Mouse (Mus musculus) midbrain, embryonic 11.5 days (tissue): ENCODE results near the gene Cbx4. TPM values are rescaled to one million over a fixed set of nuclear protein-coding genes. Genes with fewer than 3 reads are reported as not detected.

ENCODE experiments used
- ATAC-seq: fragments of 200-750 bp; cut with Nextera tagmentation; 2 replicates; pipeline ENCODE4 v1.8.0; 2017; ENCODE audit warnings: moderate TSS enrichment, moderate library complexity; ENCODE audit not compliant: low FRiP score
- DNase-seq: peaks from one replicate; pipeline ENCODE4 v3.0.0; 2015; ENCODE audit warnings: low spot score; ENCODE audit errors: missing footprints
- H3K27ac ChIP-seq: fragments of 300-500 bp; sonication (generic); 2 replicates; pipeline ENCODE4 v1.5.1; 2014; ENCODE audit warnings: low read depth, low read length
- H3K27me3 ChIP-seq: fragments of 300-500 bp; sonication (generic); 2 replicates; pipeline ENCODE4 v1.6.1; 2014; ENCODE audit warnings: mild to moderate bottlenecking, low read length, moderate library complexity, mixed read lengths; ENCODE audit not compliant: control insufficient read depth, insufficient read depth
- H3K36me3 ChIP-seq: fragments of 300-500 bp; sonication (generic); 2 replicates; pipeline ENCODE4 v1.6.1; 2014; ENCODE audit warnings: mild to moderate bottlenecking, low read length, moderate library complexity, mixed read lengths; ENCODE audit not compliant: control insufficient read depth, insufficient read depth
- H3K4me1 ChIP-seq: fragments of 300-500 bp; sonication (generic); 2 replicates; pipeline ENCODE4 v1.6.1; 2014; ENCODE audit warnings: low read length; ENCODE audit not compliant: control insufficient read depth, insufficient read depth
- H3K4me2 ChIP-seq: fragments of 300-500 bp; sonication (generic); 2 replicates; pipeline ENCODE4 v1.6.1; 2014; ENCODE audit warnings: mild to moderate bottlenecking, moderate library complexity
- H3K4me3 ChIP-seq: fragments of 300-500 bp; sonication (generic); 2 replicates; pipeline ENCODE4 v1.5.1; 2014; ENCODE audit warnings: low read depth, low read length
- H3K9ac ChIP-seq: fragments of 300-500 bp; sonication (generic); 2 replicates; pipeline ENCODE4 v1.6.1; 2014; ENCODE audit warnings: low read length
- H3K9me3 ChIP-seq: fragments of 300-500 bp; sonication (generic); 2 replicates; pipeline ENCODE4 v1.6.1; 2016; ENCODE audit warnings: low read length; ENCODE audit not compliant: control insufficient read depth
- WGBS: fragments of 180-500 bp; shearing (Covaris S2); extraction: QIAGEN DNeasy Blood & Tissue Kit; methylation state at CpG from one replicate; pipeline ENCODE4 v1.1.7; 2014; 5-methylcytosine and 5-hydroxymethylcytosine counted together
- polyA plus RNA-seq: library from polyadenylated mRNA; unstranded; fragments of >200 nt; fragmentation: Nextera tagmentation; extraction: Ambion mirVana; gene quantifications from 2 replicates; pipeline ENCODE4 v1.2.1, GENCODE M21; 2014

Cbx4 gene
- polyA plus RNA-seq, 1 experiment from 2014 or later, result 6.3 TPM

DNA sequence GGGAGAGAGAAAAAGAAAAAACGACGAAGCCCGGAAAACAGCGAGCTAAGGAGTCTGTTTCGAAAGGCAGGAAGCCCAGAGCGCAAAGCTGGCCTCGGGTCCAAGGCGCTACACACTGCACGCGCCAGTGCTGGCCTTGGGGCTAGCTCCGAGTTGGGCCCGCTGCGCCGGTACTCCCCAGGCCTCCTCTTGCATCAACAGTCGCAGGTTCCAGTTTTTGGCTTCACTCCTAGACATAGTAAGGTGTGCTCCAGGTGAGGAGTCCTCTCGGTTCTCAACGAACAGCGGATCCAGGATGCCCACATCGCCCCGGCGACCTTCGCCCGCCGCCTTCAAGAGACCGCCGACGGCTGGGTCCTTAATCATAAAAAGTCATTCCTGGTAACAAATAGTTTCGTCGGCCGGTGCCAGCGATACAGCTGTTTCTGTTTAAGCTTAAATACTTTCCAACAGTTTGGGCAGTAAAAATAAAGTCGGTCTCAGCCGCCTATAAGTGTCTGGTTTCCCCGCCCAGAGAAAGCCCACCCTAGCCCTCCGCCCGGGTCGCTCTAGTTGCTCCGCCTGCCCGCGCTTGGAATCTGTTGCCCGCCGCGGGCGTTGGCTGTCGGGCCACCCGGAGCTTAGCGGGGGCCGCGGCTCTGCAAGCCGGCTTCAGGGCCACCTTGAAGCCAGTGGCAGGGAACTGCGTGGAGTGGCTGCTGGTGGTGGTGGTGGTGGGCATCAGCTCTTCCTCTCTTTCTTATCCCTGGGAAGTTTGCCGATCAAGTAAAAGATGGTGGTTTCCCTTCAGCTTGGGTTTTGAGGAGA is 43.4 kb downstream of the Cbx4 start:
- 2% methylated on average over 52 of the region's 52 CpGs for WGBS
- H3K36me3 ChIP-seq, result 0 out of 2 replicates have a peak, but pooled peaks cover 3% of the 10 kb centered on the region
- no peak overlapping the region for H3K9ac ChIP-seq
- H3K4me1 ChIP-seq, result peaks cover 57% of the 10 kb centered on the region
- H3K27me3 ChIP-seq, result peaks cover 76% of the 10 kb centered on the region
- H3K27ac ChIP-seq, result no peak overlapping the region
- no peak overlapping the region for H3K4me2 ChIP-seq
- DNase-seq (peak; percentile 94), ATAC-seq (no peak)
- no peaks in the 10 kb centered on the region for H3K9me3 ChIP-seq
- H3K4me3 ChIP-seq, result no peak overlapping the region

DNA sequence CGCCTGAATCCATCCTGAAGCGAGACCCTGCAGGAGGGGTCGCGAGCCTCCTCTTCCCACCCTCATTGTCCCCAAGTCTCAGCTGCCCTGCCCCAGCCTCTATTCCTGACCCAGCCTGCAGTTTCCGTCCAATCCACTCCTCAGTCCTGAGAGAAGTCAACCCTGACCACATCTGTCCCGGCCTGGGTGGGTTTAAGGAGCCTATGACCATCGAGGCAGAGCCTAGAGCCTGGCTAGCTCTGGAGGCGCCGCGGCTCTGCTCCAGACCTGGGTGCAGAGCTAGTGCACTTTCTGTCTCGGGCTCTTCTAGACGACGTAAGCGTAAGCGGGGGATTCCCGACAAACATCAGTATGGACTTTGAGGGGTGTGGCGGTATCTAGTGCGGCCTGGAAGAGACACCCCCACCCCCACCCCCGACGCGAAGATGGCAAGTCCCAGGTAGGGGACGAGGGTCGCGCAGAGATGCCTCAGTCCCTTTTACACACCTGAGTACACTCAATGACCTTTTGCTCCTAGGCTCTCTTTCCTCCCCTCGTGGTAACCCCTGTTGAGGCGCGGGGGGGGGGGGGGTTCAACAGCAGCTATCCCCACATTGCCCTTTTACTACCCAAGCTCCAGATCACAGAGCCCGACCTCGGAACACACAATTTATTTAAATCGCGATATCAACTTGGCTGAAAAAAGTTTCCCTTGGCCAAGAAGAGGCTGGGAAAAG is 44.1 kb downstream of the Cbx4 start:
- Histone ChIP-seq H3K27me3 (peaks cover 75% of the 10 kb centered on the region), H3K36me3 (0 out of 2 replicates have a peak, but pooled peaks cover 3% of the 10 kb centered on the region), H3K9me3 (no peaks in the 10 kb centered on the region), H3K4me3 (peak overlapping the region; percentile 59), H3K9ac (peak overlapping the region; percentile 76), H3K4me2 (peak overlapping the region; percentile 97), H3K4me1 (peaks cover 61% of the 10 kb centered on the region), H3K27ac (no peak overlapping the region)
- 1% methylated on average over 29 of the region's 31 CpGs for WGBS
- peak; percentile 97 for DNase-seq
- ATAC-seq, result no peak

DNA sequence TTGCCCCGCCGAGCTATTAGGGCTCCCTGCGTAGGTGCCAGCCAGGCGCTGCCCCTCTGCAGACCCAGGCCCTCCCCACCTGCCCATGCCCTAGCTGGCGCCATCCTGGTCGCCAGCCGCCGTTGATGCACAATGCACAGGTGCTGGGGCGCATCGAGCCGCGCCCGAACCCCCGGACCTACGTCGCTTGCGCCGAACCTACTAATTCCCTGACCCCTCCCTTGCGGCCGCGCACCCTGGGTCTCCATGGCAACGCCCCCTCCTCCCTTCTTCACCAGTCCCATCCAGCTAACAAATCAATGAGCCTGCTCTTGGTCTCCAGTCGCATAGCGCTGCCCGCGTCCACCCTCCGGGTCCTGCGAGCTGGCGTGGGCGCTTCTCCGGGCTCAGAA is 44.7 kb downstream of the Cbx4 start:
- DNase-seq (no peak), ATAC-seq (no peak; the same call in 1 of the 2 replicates)
- WGBS, result under 1% methylated on average over 31 of the region's 31 CpGs
- Histone ChIP-seq H3K4me3 (peak overlapping the region; percentile 59), H3K4me1 (peaks cover 59% of the 10 kb centered on the region), H3K9me3 (no peaks in the 10 kb centered on the region), H3K9ac (peak overlapping the region; percentile 76), H3K27me3 (peaks cover 75% of the 10 kb centered on the region), H3K36me3 (0 out of 2 replicates have a peak, but pooled peaks cover 3% of the 10 kb centered on the region), H3K27ac (peak overlapping the region; percentile 73; the same call in 1 of the 2 replicates), H3K4me2 (peak overlapping the region; percentile 97)

DNA sequence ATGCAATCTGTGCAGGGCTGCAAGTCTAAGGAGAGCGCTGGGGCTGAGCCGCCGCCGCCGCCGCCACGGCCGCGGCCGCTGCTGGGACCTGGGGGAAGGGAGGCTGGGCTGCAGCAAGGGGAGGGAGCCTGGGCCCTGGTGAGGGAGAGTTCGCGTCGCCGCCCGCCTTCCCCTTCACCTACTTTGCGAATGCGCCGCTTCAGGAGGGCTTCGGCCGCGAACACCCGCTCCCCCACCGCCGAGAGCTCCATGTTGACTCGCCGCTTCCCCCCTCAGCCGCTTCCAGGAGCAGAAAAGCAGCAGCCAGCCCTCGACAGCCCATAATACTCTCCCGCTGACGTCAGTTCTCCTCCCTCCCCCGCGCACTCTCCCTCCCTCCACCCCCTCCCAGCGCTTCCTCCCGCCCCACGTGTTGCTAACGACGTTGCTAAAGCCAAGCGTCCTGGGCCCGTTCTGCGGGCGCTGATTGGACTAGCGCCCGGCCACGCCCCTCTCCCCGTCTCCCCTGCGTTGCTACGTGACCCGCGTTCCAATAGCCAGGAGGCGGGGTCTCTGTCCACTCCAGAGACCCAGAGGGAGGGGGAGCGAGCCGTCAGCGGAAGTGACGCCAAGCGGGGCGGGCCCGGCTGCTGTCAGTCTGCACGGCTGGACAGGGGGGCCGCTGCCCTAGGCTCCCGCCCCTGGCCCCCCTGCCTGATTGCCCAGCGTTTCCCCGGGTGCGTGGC is 45.3 kb downstream of the Cbx4 start, which contains the start of gene Cbx8:
TSS of gene Cbx8 (minus strand) at position 370 of the 725 bp plus-strand sequence.
- Histone ChIP-seq H3K9ac (peak within 1 kb of the TSS; percentile 86), H3K4me3 (peak within 1 kb of the TSS; percentile 59)
- ATAC-seq, result peak; percentile 92

DNA sequence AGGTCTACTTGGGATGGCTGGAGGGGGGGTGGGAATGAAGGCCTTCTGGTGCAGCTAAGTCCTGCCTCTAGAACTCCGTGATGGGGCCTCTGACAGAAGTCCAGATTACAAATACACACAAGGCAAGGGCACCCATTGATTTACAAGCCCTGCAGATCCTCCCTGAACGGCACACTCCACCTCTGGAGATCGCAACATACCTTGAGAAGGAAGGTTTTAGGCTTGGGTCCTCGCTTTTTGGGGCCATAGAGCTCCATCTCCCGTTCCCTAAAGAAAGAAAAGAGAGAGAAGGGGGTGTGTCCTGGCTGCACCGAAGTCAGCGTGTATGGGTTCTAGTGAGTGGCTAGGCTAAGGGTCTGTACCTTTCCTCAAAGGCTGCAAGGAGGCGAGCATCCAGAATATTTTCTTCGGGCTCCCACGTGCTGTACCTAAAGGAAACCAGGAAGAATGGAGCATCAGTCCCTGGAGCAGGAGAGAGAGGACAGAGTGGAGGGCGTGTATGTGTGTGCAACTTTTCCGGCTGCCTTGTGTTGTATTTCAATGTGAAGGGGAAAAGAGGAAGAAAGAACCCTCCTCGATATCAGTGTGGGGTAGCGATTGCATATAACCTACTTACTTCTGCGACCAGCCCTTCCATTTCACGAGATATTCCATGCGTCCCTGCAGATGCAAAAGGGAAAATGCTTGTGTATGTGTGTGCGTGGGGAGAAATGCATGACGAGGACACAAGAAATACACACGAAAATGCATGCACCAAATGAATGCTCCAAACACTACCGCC is 46.1 kb downstream of the Cbx4 start:
- Histone ChIP-seq H3K4me1 (peaks cover 68% of the 10 kb centered on the region), H3K27me3 (peaks cover 75% of the 10 kb centered on the region), H3K36me3 (0 out of 2 replicates have a peak, but pooled peaks cover 3% of the 10 kb centered on the region), H3K27ac (peak overlapping the region; percentile 76; the same call in 1 of the 2 replicates), H3K9ac (peak overlapping the region; percentile 86), H3K4me2 (peak overlapping the region; percentile 81), H3K4me3 (peak overlapping the region; percentile 59), H3K9me3 (no peaks in the 10 kb centered on the region)
- DNase-seq, result peak; percentile 92
- 4% methylated on average over 21 of the region's 21 CpGs for WGBS
- no peak for ATAC-seq

More for the DNA sequence above, 45.3 kb downstream of the Cbx4 start, which contains the start of gene Cbx8:
- H3K27ac ChIP-seq, result peak within 1 kb of the TSS; percentile 76
- no peaks in the 10 kb centered on the region for H3K9me3 ChIP-seq
- H3K4me1 ChIP-seq, result peaks cover 63% of the 10 kb centered on the region
- peak; percentile 100 for DNase-seq
- 0 out of 2 replicates have a peak, but pooled peaks cover 3% of the 10 kb centered on the region for H3K36me3 ChIP-seq
- H3K27me3 ChIP-seq, result peaks cover 75% of the 10 kb centered on the region
- peak within 1 kb of the TSS; percentile 97 for H3K4me2 ChIP-seq
- under 1% methylated on average over 56 of the region's 63 CpGs for WGBS

GRCm38 (mm10) chr11:119038744-119039484 is 47.1 kb downstream of the Cbx4 start:
- Histone ChIP-seq H3K9me3 (no peaks in the 10 kb centered on the region), H3K27ac (no peak overlapping the region), H3K9ac (no peak overlapping the region), H3K4me3 (no peak overlapping the region), H3K4me2 (0 out of 2 replicates have a peak overlapping the region, but pooled peaks have one; percentile 81), H3K36me3 (0 out of 2 replicates have a peak, but pooled peaks cover 3% of the 10 kb centered on the region), H3K4me1 (peaks cover 70% of the 10 kb centered on the region), H3K27me3 (peaks cover 72% of the 10 kb centered on the region)
- no peak for DNase-seq
- no peak for ATAC-seq
- WGBS, result 22% methylated on average over 22 of the region's 22 CpGs

- Histone ChIP-seq H3K9me3 (no peaks in the 10 kb centered on the region), H3K4me1 (peaks cover 70% of the 10 kb centered on the region), H3K4me2 (peak overlapping the region; percentile 63), H3K27ac (no peak overlapping the region), H3K36me3 (0 out of 2 replicates have a peak, but pooled peaks cover 3% of the 10 kb centered on the region), H3K4me3 (peak overlapping the region; percentile 34), H3K27me3 (peaks cover 62% of the 10 kb centered on the region), H3K9ac (peak overlapping the region; percentile 39; the same call in 1 of the 2 replicates)
- WGBS, result 1% methylated on average over 18 of the region's 18 CpGs
- DNase-seq, result peak; percentile 87
- no peak for ATAC-seq
Measured at GRCm38 (mm10) chr11:119037780-119038401, 48.1 kb downstream of the Cbx4 start.
